Mouse (Mus musculus) stomach, postnatal 0 days (tissue): ENCODE data around the gene Mrtfa. TPM values are rescaled to one million over a fixed set of nuclear protein-coding genes. Genes with fewer than 3 reads are reported as not detected.

ENCODE experiments used
- ATAC-seq: fragments of 200-750 bp; cut with Nextera tagmentation; 2 replicates; pipeline ENCODE4 v1.8.0; 2017; ENCODE audit not compliant: low FRiP score, low TSS enrichment
- DNase-seq: peaks from one replicate; pipeline ENCODE4 v3.0.0-alpha.2; 2016; ENCODE audit warnings: low spot score
- H3K27ac ChIP-seq: fragments of 300-500 bp; sonication (generic); replicated peaks from 2 replicates; pipeline ENCODE4 v1.5.1; 2014; ENCODE audit warnings: mild to moderate bottlenecking, control low read depth
- H3K27me3 ChIP-seq: fragments of 300-500 bp; sonication (generic); 2 replicates; pipeline ENCODE4 v1.6.1; 2014; ENCODE audit warnings: low read length; ENCODE audit not compliant: control insufficient read depth, insufficient read depth
- H3K36me3 ChIP-seq: fragments of 300-500 bp; sonication (generic); 2 replicates; pipeline ENCODE4 v1.6.1; 2014; ENCODE audit warnings: low read length, mixed read lengths; ENCODE audit not compliant: control insufficient read depth, insufficient read depth
- H3K4me1 ChIP-seq: fragments of 300-500 bp; sonication (generic); replicated peaks from 2 replicates; pipeline ENCODE4 v1.6.1; 2014; ENCODE audit warnings: antibody characterized with exemption; ENCODE audit not compliant: control insufficient read depth, insufficient read depth
- H3K4me2 ChIP-seq: fragments of 300-500 bp; sonication (generic); replicated peaks from 2 replicates; pipeline ENCODE4 v1.6.1; 2014; ENCODE audit warnings: low read depth, mild to moderate bottlenecking, control low read depth, moderate library complexity
- H3K4me3 ChIP-seq: fragments of 300-500 bp; sonication (generic); 2 replicates; pipeline ENCODE4 v1.5.1; 2014; ENCODE audit warnings: low read depth, low read length, control low read depth
- H3K9ac ChIP-seq: fragments of 300-500 bp; sonication (generic); 2 replicates; pipeline ENCODE4 v1.6.1; 2014; ENCODE audit warnings: mild to moderate bottlenecking, low read length, control low read depth, mixed read lengths
- H3K9me3 ChIP-seq: fragments of 300-500 bp; sonication (generic); 2 replicates; pipeline ENCODE4 v1.6.1; 2016; ENCODE audit warnings: low read length; ENCODE audit not compliant: control insufficient read depth
- CTCF ChIP-seq: IDR thresholded peaks from 2 replicates; pipeline ENCODE4 v1.5.1; 2016; ENCODE audit warnings: antibody characterized with exemption, low read depth, mild to moderate bottlenecking, moderate library complexity
- EP300 ChIP-seq: optimal IDR thresholded peaks from 2 replicates; pipeline ENCODE3; 2016; ENCODE audit warnings: antibody characterized with exemption
- WGBS: fragments of 180-500 bp; shearing (Covaris S2); extraction: QIAGEN DNeasy Blood & Tissue Kit; methylation state at CpG from one replicate; pipeline ENCODE4 v1.1.7; 2014; 5-methylcytosine and 5-hydroxymethylcytosine counted together
- polyA plus RNA-seq: library from polyadenylated mRNA; unstranded; fragments of >200 nt; fragmentation: Nextera tagmentation; extraction: Ambion mirVana; gene quantifications from 2 replicates; pipeline ENCODE4 v1.2.1, GENCODE M21; 2015

The Mrtfa gene
- polyA plus RNA-seq, 1 experiment from 2014 or later = 12.6 TPM

GRCm38 (mm10) chr15:81038419-81038818 is 152.1 kb downstream of the Mrtfa start:
- DNase-seq = no peak
- ATAC-seq = no peak
- Histone ChIP-seq H3K27me3 (no peaks in the 10 kb centered on the region), H3K9ac (no peak overlapping the region), H3K9me3 (no peaks in the 10 kb centered on the region), H3K4me2 (no peak overlapping the region), H3K4me3 (no peak overlapping the region), H3K27ac (no peak overlapping the region), H3K36me3 (no peaks in the 10 kb centered on the region), H3K4me1 (peaks cover 3% of the 10 kb centered on the region; the same call in 1 of the 2 replicates)
- TF ChIP-seq CTCF (no peak), EP300 (no peak)
- WGBS = 85% methylated on average over 5 of the region's 5 CpGs

DNA sequence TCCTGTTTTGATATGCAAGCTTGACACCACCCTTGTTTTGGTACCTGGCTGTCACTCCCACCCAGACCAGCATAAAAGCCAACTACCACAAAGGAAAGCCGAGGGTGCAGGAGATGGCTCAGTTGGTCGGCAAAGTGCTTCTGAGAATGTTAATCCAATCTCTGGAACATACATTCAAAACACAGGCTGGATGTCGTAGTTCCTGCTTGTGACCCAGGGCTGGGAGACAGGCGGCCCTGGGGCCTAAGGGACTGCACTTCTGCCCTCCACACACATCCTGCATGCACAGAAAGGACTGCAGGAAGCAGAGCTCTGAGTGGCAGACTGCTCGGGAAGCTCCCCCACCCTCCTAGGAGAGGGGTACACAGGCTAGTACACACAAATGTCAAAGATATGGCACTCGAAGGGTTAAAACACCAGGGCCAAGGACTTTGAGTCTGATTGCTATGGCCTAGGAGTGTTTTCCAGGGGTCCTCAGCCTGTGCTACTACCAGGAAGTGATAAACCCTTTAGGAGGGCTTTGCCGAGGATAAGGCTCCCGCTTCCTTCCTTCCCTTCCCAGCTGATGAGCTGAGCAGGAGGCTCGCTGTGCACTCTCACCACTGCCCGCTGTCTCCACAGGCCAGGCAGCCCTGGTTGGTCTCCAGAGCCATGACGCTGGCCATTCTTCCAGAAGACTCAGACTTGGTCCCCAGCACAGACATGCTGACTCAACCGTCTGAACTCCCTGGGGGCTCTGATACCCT is 155.0 kb downstream of the Mrtfa start:
- Histone ChIP-seq H3K4me2 (no peak overlapping the region), H3K9me3 (no peaks in the 10 kb centered on the region), H3K4me1 (peaks cover 3% of the 10 kb centered on the region), H3K36me3 (no peaks in the 10 kb centered on the region), H3K27ac (no peak overlapping the region), H3K4me3 (no peak overlapping the region), H3K27me3 (no peaks in the 10 kb centered on the region), H3K9ac (no peak overlapping the region)
- WGBS = 71% methylated on average over 12 of the region's 12 CpGs
- DNase-seq (no peak), ATAC-seq (no peak)
- TF ChIP-seq EP300 (no peak), CTCF (no peak)

- 65% methylated on average over 6 of the region's 6 CpGs for WGBS
- no peaks in the 10 kb centered on the region for H3K36me3 ChIP-seq
- no peak overlapping the region for H3K27ac ChIP-seq
- H3K27me3 ChIP-seq = no peaks in the 10 kb centered on the region
- H3K4me2 ChIP-seq = no peak overlapping the region
- DNase-seq = no peak
- no peaks in the 10 kb centered on the region for H3K9me3 ChIP-seq
- peaks cover 3% of the 10 kb centered on the region for H3K4me1 ChIP-seq
- TF ChIP-seq EP300 = no peak
- no peak for TF ChIP-seq CTCF
- ATAC-seq = no peak
- no peak overlapping the region for H3K4me3 ChIP-seq
- no peak overlapping the region for H3K9ac ChIP-seq
Observed at GRCm38 (mm10) chr15:81034119-81034518, 156.4 kb downstream of the Mrtfa start.

DNA sequence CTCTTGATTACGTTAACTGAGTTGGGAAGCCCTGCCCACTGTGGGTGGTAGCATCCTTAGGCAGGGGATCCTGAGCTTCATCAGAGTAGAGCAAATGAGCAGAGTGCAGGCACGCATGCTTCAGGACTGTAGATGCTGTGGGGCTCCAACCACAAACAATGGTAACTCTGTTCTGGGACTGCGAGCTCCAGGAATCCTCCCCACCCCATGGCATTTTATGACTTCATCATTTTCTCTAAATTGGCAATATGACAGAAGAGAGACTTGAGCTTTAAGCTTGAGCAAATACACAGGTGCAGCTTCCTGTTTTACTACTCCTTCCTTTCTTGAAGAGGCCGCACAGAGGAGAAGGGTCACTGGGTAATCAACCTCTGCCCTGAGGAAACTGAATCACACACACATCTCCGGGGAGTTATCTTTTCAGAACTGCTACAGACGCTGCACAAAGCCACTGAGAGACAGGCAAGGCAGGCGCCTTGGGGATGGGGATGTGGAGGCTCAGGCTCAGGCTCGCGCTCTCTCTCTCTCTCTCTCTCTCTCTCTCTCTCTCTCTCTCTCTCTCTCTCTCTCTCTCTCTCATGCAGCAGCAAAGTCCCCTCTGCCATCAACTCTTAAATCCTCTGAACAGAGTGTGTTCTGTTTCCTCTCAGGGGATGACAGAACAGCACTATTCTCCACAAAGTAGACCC is 157.5 kb downstream of the Mrtfa start:
- Histone ChIP-seq H3K4me3 (no peak overlapping the region), H3K27ac (no peak overlapping the region), H3K27me3 (no peaks in the 10 kb centered on the region), H3K9ac (no peak overlapping the region), H3K9me3 (no peaks in the 10 kb centered on the region), H3K4me2 (no peak overlapping the region), H3K4me1 (peaks cover 3% of the 10 kb centered on the region), H3K36me3 (no peaks in the 10 kb centered on the region)
- 35% methylated on average over 9 of the region's 9 CpGs for WGBS
- DNase-seq (peak; percentile 21), ATAC-seq (peak; percentile 63)
- TF ChIP-seq EP300 (no peak), CTCF (no peak)

GRCm38 (mm10) chr15:81031611-81032010 is 158.9 kb downstream of the Mrtfa start:
- H3K27ac ChIP-seq = no peak overlapping the region
- no peak overlapping the region for H3K4me2 ChIP-seq
- WGBS = 76% methylated on average over 4 of the region's 4 CpGs
- TF ChIP-seq EP300 (no peak), CTCF (no peak)
- no peaks in the 10 kb centered on the region for H3K36me3 ChIP-seq
- no peak overlapping the region for H3K9ac ChIP-seq
- no peak overlapping the region for H3K4me3 ChIP-seq
- peaks cover 5% of the 10 kb centered on the region for H3K4me1 ChIP-seq
- no peaks in the 10 kb centered on the region for H3K9me3 ChIP-seq
- H3K27me3 ChIP-seq = no peaks in the 10 kb centered on the region
- DNase-seq = no peak
- ATAC-seq = no peak

- H3K9me3 ChIP-seq = no peaks in the 10 kb centered on the region
- ATAC-seq (no peak; the same call in 1 of the 2 replicates), DNase-seq (peak; percentile 76)
- TF ChIP-seq EP300 (no peak), CTCF (0 out of 2 replicates have a peak, but pooled peaks have one; percentile 8)
- no peak overlapping the region for H3K4me3 ChIP-seq
- H3K36me3 ChIP-seq = no peaks in the 10 kb centered on the region
- peak overlapping the region; percentile 18; the same call in 1 of the 2 replicates for H3K27ac ChIP-seq
- 66% methylated on average over 10 of the region's 10 CpGs for WGBS
- no peak overlapping the region for H3K9ac ChIP-seq
- no peak overlapping the region for H3K4me2 ChIP-seq
- H3K27me3 ChIP-seq = no peaks in the 10 kb centered on the region
- peaks cover 5% of the 10 kb centered on the region for H3K4me1 ChIP-seq
Observed at GRCm38 (mm10) chr15:81030891-81031425, 159.6 kb downstream of the Mrtfa start.
